Mouse (Mus musculus): ENCODE data around the gene Kcna2. TPM values are rescaled to one million over a fixed set of nuclear protein-coding genes. Genes with fewer than 3 reads are reported as not detected.

The Kcna2 gene
- 0.87 and 0.93 TPM in 2 replicates for polyA plus RNA-seq (2015; fragmentation: Nextera tagmentation; extraction: Ambion mirVana)

DNA sequence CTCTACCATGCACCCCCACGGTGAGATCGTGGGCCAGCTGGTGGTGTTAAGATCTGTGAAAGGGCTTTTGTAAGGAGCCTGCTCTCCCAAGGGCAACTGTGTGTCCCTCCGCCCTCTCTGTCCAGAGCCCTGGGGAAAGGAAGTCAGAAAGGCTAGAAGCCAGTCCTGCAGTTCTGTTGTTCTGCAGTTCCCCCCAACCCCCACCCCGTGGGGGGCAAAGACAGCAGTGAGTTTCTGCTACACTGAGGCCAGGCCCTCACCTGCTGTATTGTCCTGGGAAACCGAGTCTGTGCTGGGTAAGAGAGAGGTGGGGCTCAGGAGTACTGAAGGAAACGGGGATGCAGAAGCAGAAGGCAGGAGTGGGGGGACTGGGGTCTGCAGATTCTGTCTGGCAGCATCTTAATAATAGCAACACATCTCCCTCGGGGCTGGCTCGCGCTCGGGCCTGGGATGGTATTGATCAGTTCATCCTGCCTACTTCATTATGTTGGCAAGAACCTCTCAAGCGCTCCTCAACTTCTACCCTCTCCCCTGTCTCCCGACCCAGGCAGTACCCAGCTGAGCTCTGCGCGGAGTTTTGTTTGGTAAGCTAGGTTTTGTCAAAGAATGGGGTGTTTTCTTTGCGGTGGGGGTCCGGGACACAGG, at the start of gene Kcna2:
Kcna2 (plus strand) TSS at position 336 of the 645 bp plus-strand sequence.
- Histone ChIP-seq H3K4me3 (ENCODE audit: low read depth, low read length) (peak within 1 kb of the TSS; percentile 45), H3K4me1 (ENCODE audit: insufficient read depth, low read depth, low read length) (no peaks in the 10 kb centered on the region), H3K27ac (ENCODE audit: low read length) (peak within 1 kb of the TSS; percentile 64), H3K9me3 (ENCODE audit: low read length) (no peaks in the 10 kb centered on the region), H3K27me3 (replicated peaks; ENCODE audit: insufficient read depth, low read length) (peaks cover 11% of the 10 kb centered on the region), H3K9ac (replicated peaks; ENCODE audit: low read depth) (peak within 1 kb of the TSS; percentile 26; the same call in 1 of the 2 replicates), H3K4me2 (replicated peaks; ENCODE audit: low read depth, low read length) (peak within 1 kb of the TSS; percentile 70), H3K36me3 (ENCODE audit: insufficient read depth, low read length) (no peaks in the 10 kb centered on the region)
- TF ChIP-seq EP300 (IDR thresholded peaks at IDR 0.05), result no peak
- TF ChIP-seq CTCF (IDR thresholded peaks at IDR 0.05), result no peak
- DNase-seq (ENCODE audit: low spot score) (no peak), ATAC-seq (no peak)
- 3% methylated on average over 16 of the region's 16 CpGs for WGBS

DNA sequence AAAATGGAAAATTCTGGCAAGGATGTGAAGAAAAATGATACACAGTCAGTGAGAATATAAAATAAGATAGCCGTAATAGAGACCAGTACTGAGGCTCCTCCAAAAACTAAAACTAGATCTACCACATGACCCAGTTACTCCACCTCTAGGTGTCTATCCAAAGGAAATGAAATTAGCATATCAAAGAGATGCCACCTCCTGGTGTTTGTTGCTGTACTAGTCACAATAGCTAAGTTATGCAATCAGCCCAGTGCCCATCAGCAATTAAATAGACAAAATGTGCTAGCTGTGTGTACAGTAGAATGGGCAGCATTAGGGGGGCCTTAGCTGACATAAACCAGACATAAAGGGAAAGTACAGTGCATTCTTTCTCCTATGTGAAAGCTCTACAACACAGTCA, 39.5 kb upstream of the Kcna2 start:
- Histone ChIP-seq H3K27ac (ENCODE audit: low read length) (no peak overlapping the region), H3K4me1 (ENCODE audit: insufficient read depth, low read depth, low read length) (no peaks in the 10 kb centered on the region), H3K9me3 (ENCODE audit: low read length) (no peaks in the 10 kb centered on the region), H3K36me3 (ENCODE audit: insufficient read depth, low read length) (no peaks in the 10 kb centered on the region), H3K27me3 (replicated peaks; ENCODE audit: insufficient read depth, low read length) (no peaks in the 10 kb centered on the region), H3K9ac (replicated peaks; ENCODE audit: low read depth) (no peak overlapping the region), H3K4me2 (replicated peaks; ENCODE audit: low read depth, low read length) (no peak overlapping the region), H3K4me3 (ENCODE audit: low read depth, low read length) (no peak overlapping the region)
- DNase-seq (ENCODE audit: low spot score) (no peak), ATAC-seq (no peak)
- WGBS, result 73% methylated on average over 1 of the region's 1 CpGs
- TF ChIP-seq CTCF (IDR thresholded peaks at IDR 0.05) (no peak), EP300 (IDR thresholded peaks at IDR 0.05) (no peak)

DNA sequence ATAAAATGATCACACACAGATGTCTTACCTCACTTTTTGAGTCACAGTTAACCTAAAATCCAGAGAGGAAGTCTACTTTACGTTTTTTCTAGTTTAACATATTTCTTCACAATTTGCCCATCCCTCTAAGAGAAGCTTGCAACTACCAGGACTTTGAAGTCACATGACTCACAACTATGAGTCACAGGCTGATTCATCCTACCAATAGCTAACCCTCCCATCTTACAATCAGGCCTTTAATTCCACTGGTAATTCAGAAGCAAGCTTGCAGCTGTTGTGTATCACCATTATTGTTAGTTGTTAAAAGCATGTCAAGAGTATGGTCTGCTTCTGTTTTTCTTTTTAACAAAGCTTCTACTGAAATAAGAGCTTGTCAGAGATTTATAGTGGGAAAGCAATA, 38.2 kb upstream of the Kcna2 start:
- H3K27ac ChIP-seq (ENCODE audit: low read length), result no peak overlapping the region
- H3K9ac ChIP-seq (replicated peaks; ENCODE audit: low read depth), result no peak overlapping the region
- no peaks in the 10 kb centered on the region for H3K27me3 ChIP-seq (replicated peaks; ENCODE audit: insufficient read depth, low read length)
- no peaks in the 10 kb centered on the region for H3K4me1 ChIP-seq (ENCODE audit: insufficient read depth, low read depth, low read length)
- WGBS, result 33% methylated on average over 1 of the region's 1 CpGs
- DNase-seq (ENCODE audit: low spot score), result peak; percentile 64
- no peaks in the 10 kb centered on the region for H3K9me3 ChIP-seq (ENCODE audit: low read length)
- H3K4me3 ChIP-seq (ENCODE audit: low read depth, low read length), result no peak overlapping the region
- H3K36me3 ChIP-seq (ENCODE audit: insufficient read depth, low read length), result no peaks in the 10 kb centered on the region
- no peak overlapping the region for H3K4me2 ChIP-seq (replicated peaks; ENCODE audit: low read depth, low read length)
- no peak for ATAC-seq
- TF ChIP-seq CTCF (IDR thresholded peaks at IDR 0.05) (no peak), EP300 (IDR thresholded peaks at IDR 0.05) (no peak)

DNA sequence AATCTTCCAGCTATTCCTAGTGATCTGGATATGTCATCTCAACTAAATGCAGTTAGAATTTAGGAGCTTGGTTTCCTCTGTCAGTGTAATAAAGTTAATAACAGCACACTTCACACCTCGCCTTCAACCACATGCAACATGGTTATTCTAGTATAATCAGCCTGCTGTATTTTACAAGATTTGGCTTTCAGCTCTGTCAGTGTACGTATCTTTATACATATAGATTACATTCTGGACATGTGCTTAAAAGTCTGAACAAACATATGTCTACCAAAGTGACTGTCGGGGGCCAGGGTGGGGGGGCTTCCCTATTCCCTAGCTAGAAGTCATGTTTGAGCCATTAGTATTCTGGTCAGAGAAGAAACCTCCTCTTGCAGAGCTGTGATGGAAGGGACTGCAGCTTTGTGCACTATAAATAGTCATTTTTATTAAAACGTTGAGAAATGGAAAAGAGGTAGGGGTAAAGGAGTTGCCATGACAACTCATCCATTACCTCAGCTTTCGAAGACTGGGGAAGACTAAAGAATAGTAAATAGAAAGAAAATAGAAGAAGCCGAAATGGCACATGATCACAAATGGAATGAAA, 35.3 kb upstream of the Kcna2 start:
- H3K27me3 ChIP-seq (replicated peaks; ENCODE audit: insufficient read depth, low read length), result no peaks in the 10 kb centered on the region
- H3K9me3 ChIP-seq (ENCODE audit: low read length), result no peaks in the 10 kb centered on the region
- H3K36me3 ChIP-seq (ENCODE audit: insufficient read depth, low read length), result no peaks in the 10 kb centered on the region
- TF ChIP-seq CTCF (IDR thresholded peaks at IDR 0.05) (no peak), EP300 (IDR thresholded peaks at IDR 0.05) (no peak)
- H3K4me2 ChIP-seq (replicated peaks; ENCODE audit: low read depth, low read length), result no peak overlapping the region
- 66% methylated on average over 6 of the region's 6 CpGs for WGBS
- ATAC-seq (no peak), DNase-seq (ENCODE audit: low spot score) (no peak)
- no peaks in the 10 kb centered on the region for H3K4me1 ChIP-seq (ENCODE audit: insufficient read depth, low read depth, low read length)
- H3K4me3 ChIP-seq (ENCODE audit: low read depth, low read length), result no peak overlapping the region
- H3K9ac ChIP-seq (replicated peaks; ENCODE audit: low read depth), result no peak overlapping the region
- H3K27ac ChIP-seq (ENCODE audit: low read length), result no peak overlapping the region

DNA sequence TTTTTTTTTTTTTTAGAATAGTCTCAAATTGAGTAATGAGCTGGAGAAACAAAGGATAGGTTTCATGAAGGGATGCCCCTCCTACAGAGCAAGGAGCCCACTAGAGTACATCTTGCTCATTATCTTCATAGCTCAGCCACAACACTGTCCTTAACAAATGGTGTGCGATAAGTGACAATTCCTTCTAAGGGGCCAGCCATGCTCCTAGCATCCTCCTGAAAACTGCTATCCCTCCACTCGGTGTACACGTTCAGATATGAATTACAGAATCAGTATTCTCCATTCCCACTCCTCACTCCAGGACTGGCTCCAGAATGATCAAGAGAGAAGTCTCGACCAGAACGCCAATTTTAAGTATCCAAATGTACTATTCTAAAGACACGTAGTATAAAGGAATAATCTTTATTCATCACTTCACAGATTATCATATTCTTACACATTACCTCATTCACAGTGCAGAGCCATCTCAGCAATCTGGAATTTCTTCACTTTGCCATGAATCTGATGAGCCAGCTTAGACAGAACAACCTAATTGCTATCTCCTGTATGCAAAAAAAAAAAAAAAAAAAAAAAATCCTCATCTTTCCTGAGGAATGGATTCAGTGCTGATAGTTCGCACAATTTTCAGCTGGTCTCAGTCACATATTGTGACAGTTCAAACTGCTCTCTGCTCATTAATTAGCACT, 34.6 kb upstream of the Kcna2 start:
- no peak for ATAC-seq
- no peak for DNase-seq (ENCODE audit: low spot score)
- H3K4me2 ChIP-seq (replicated peaks; ENCODE audit: low read depth, low read length), result no peak overlapping the region
- H3K9ac ChIP-seq (replicated peaks; ENCODE audit: low read depth), result no peak overlapping the region
- no peaks in the 10 kb centered on the region for H3K27me3 ChIP-seq (replicated peaks; ENCODE audit: insufficient read depth, low read length)
- no peak overlapping the region for H3K4me3 ChIP-seq (ENCODE audit: low read depth, low read length)
- H3K27ac ChIP-seq (ENCODE audit: low read length), result no peak overlapping the region
- TF ChIP-seq EP300 (IDR thresholded peaks at IDR 0.05) (no peak), CTCF (IDR thresholded peaks at IDR 0.05) (no peak)
- H3K4me1 ChIP-seq (ENCODE audit: insufficient read depth, low read depth, low read length), result no peaks in the 10 kb centered on the region
- no peaks in the 10 kb centered on the region for H3K9me3 ChIP-seq (ENCODE audit: low read length)
- 76% methylated on average over 7 of the region's 7 CpGs for WGBS
- no peaks in the 10 kb centered on the region for H3K36me3 ChIP-seq (ENCODE audit: insufficient read depth, low read length)

DNA sequence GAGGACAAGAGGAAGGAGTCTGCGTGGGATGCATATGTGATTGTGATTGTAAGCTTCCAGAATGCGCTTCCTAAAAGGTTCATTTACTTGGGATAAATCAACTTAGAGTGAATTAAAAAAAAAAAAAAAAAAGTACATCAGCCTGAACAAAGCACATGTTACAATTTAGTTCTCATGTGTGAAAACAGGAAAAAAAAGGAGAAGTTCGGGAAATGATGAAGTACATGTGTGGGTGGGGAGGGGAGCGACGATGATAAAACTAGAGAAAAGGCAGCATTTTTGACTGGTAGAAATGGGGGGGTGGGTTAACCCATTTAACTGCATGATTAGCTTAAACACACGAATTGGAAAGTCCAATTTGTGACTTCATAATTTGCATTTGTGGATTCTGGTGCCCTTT, 33.7 kb upstream of the Kcna2 start:
- Histone ChIP-seq H3K27me3 (replicated peaks; ENCODE audit: insufficient read depth, low read length) (no peaks in the 10 kb centered on the region), H3K4me1 (ENCODE audit: insufficient read depth, low read depth, low read length) (no peaks in the 10 kb centered on the region), H3K36me3 (ENCODE audit: insufficient read depth, low read length) (no peaks in the 10 kb centered on the region), H3K9me3 (ENCODE audit: low read length) (no peaks in the 10 kb centered on the region), H3K27ac (ENCODE audit: low read length) (no peak overlapping the region), H3K4me3 (ENCODE audit: low read depth, low read length) (no peak overlapping the region), H3K4me2 (replicated peaks; ENCODE audit: low read depth, low read length) (no peak overlapping the region), H3K9ac (replicated peaks; ENCODE audit: low read depth) (no peak overlapping the region)
- no peak for DNase-seq (ENCODE audit: low spot score)
- no peak for ATAC-seq
- 72% methylated on average over 6 of the region's 6 CpGs for WGBS
- TF ChIP-seq EP300 (IDR thresholded peaks at IDR 0.05) (no peak), CTCF (IDR thresholded peaks at IDR 0.05) (no peak)

Data from lung, postnatal 0 days (tissue).